ENCODE assay signal across 8 mouse cellular contexts in the genomic region with DNA sequence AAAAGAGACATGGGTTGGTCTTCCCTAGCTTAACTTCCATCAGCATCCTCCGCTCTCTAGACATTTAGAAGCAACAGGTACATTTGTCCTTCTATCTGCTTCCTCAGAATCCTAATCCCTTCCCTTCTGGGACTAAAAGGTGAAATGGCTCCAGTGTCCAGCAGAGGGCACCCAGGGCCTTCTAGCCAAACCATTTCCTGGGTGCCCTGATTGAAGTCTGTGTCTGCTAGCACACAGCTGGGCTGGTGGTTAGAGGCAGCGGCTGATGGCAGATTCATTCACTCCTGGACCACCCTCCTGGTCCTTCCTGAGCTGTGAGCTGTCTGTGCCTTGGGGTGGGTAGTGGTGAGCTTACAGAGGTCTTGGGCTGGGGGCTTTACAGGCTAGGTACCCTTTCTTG.
DNase-seq lines count a peak whose midpoint lies in the region; ATAC-seq lines count a peak whose summit lies in the region.

No protein-coding gene starts in this region.

- 53% methylated on average over 2 of the region's 2 CpGs for WGBS in forebrain, embryonic 10.5 days
- 62% methylated on average over 2 of the region's 2 CpGs for WGBS in forebrain, embryonic 12.5 days
- WGBS in embryonic facial prominence, embryonic 11.5 days = 66% methylated on average over 2 of the region's 2 CpGs
- WGBS in midbrain, embryonic 12.5 days = 54% methylated on average over 2 of the region's 2 CpGs

- H3K9me3 ChIP-seq in forebrain, embryonic 10.5 days = no peaks in the 10 kb centered on the region
- H3K9me3 ChIP-seq in forebrain, embryonic 12.5 days = no peaks in the 10 kb centered on the region
- H3K9me3 ChIP-seq in embryonic facial prominence, embryonic 11.5 days (replicated peaks; ENCODE audit: control insufficient read depth, low read length) = no peaks in the 10 kb centered on the region
- H3K9me3 ChIP-seq in midbrain, embryonic 12.5 days = no peaks in the 10 kb centered on the region

- H3K4me2 ChIP-seq in forebrain, embryonic 12.5 days = no peak overlapping the region
- no peak overlapping the region for H3K4me2 ChIP-seq in embryonic facial prominence, embryonic 11.5 days (ENCODE audit: low read depth, low read length)
- H3K4me2 ChIP-seq in midbrain, embryonic 12.5 days (replicated peaks) = no peak overlapping the region

- peaks cover 8% of the 10 kb centered on the region; the same call in 1 of the 2 replicates for H3K4me1 ChIP-seq in forebrain, embryonic 10.5 days
- H3K4me1 ChIP-seq in forebrain, embryonic 12.5 days = peaks cover 4% of the 10 kb centered on the region; the same call in 1 of the 2 replicates
- no peaks in the 10 kb centered on the region for H3K4me1 ChIP-seq in embryonic facial prominence, embryonic 11.5 days (ENCODE audit: control insufficient read depth, insufficient read depth, low read length)
- 0 out of 2 replicates have a peak, but pooled peaks cover 4% of the 10 kb centered on the region for H3K4me1 ChIP-seq in midbrain, embryonic 12.5 days

- ATAC-seq in forebrain, embryonic 12.5 days (ENCODE audit: low FRiP score) = no peak
- ATAC-seq in embryonic facial prominence, embryonic 11.5 days (replicated peaks; ENCODE audit: insufficient number of reproducible peaks, low FRiP score, low TSS enrichment, low read depth) = no peak
- 0 out of 2 replicates have a peak, but pooled peaks have one; percentile 2 for ATAC-seq in midbrain, embryonic 12.5 days (ENCODE audit: low FRiP score, low read depth)

- H3K27ac ChIP-seq in forebrain, embryonic 10.5 days = no peak overlapping the region
- no peak overlapping the region for H3K27ac ChIP-seq in forebrain, embryonic 12.5 days
- no peak overlapping the region for H3K27ac ChIP-seq in embryonic facial prominence, embryonic 11.5 days (replicated peaks; ENCODE audit: low read depth, low read length)
- H3K27ac ChIP-seq in midbrain, embryonic 12.5 days (replicated peaks) = no peak overlapping the region

- H3K27me3 ChIP-seq in forebrain, embryonic 10.5 days (ENCODE audit: poor library complexity, severe bottlenecking) = no peaks in the 10 kb centered on the region
- no peaks in the 10 kb centered on the region for H3K27me3 ChIP-seq in forebrain, embryonic 12.5 days
- H3K27me3 ChIP-seq in embryonic facial prominence, embryonic 11.5 days (ENCODE audit: control insufficient read depth, insufficient read depth, low read length) = no peaks in the 10 kb centered on the region
- no peaks in the 10 kb centered on the region for H3K27me3 ChIP-seq in midbrain, embryonic 12.5 days

- H3K9ac ChIP-seq in forebrain, embryonic 12.5 days = no peak overlapping the region
- H3K9ac ChIP-seq in embryonic facial prominence, embryonic 11.5 days (replicated peaks; ENCODE audit: low read length) = no peak overlapping the region
- no peak overlapping the region for H3K9ac ChIP-seq in midbrain, embryonic 12.5 days (replicated peaks)

- H3K36me3 ChIP-seq in forebrain, embryonic 10.5 days (replicated peaks) = no peaks in the 10 kb centered on the region
- H3K36me3 ChIP-seq in forebrain, embryonic 12.5 days (replicated peaks) = no peaks in the 10 kb centered on the region
- no peaks in the 10 kb centered on the region for H3K36me3 ChIP-seq in embryonic facial prominence, embryonic 11.5 days (replicated peaks; ENCODE audit: control insufficient read depth, insufficient read depth, low read depth, low read length)
- H3K36me3 ChIP-seq in midbrain, embryonic 12.5 days = no peaks in the 10 kb centered on the region

- peak; percentile 40 for DNase-seq in forebrain, embryonic 10.5 days (ENCODE audit: extremely low spot score, low spot score)
- peak; percentile 54 for DNase-seq in urinary bladder, postnatal 14 days (ENCODE audit: low spot score)
- DNase-seq in urinary bladder, adult 2 months (ENCODE audit: low spot score) = no peak
- peak; percentile 27 for DNase-seq in embryonic facial prominence, embryonic 11.5 days (ENCODE audit: low spot score)
- DNase-seq in layer of hippocampus, adult 9-11 months = peak; percentile 29
- DNase-seq in thymus, postnatal 0 days (ENCODE audit: low spot score) = peak; percentile 55

- H3K4me3 ChIP-seq in forebrain, embryonic 10.5 days = no peak overlapping the region
- H3K4me3 ChIP-seq in forebrain, embryonic 12.5 days (replicated peaks) = no peak overlapping the region
- no peak overlapping the region for H3K4me3 ChIP-seq in embryonic facial prominence, embryonic 11.5 days (ENCODE audit: low read depth, low read length)
- no peak overlapping the region for H3K4me3 ChIP-seq in midbrain, embryonic 12.5 days
